Mouse (Mus musculus): ENCODE measurements around the gene Kctd15. TPM values are rescaled to one million over a fixed set of nuclear protein-coding genes. Genes with fewer than 3 reads are reported as not detected.

Gene Kctd15
- polyA plus RNA-seq, 1 experiment from 2014 or later, result 61.6 TPM

DNA sequence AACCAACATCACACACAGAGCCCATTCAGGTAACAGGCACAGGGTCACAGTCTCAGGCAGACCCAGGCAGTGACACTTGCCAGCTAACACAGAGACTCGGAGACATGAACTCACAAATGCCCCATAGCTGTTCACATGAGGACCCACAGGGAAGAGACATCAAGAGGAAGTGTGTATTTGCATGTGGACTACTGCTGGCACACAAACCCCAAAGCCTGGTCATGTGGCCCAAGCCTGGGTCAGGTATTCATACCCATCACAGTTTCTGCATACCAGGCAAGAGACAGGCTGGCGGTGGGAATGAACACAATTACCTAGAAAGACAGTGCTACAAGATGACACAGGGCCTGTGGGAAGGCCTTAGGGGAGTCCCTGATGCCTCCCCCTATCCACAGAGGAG lies 10.9 kb downstream of the Kctd15 start:
- no peak for ATAC-seq (ENCODE audit: insufficient number of reproducible peaks, insufficient read depth, low FRiP score, low TSS enrichment)
- WGBS, result 91% methylated on average over 2 of the region's 2 CpGs
- peaks cover 94% of the 10 kb centered on the region for H3K36me3 ChIP-seq
- H3K27ac ChIP-seq, result no peak overlapping the region
- H3K9me3 ChIP-seq, result no peaks in the 10 kb centered on the region
- H3K4me3 ChIP-seq, result no peak overlapping the region
- H3K4me1 ChIP-seq, result peaks cover 2% of the 10 kb centered on the region
- no peaks in the 10 kb centered on the region for H3K27me3 ChIP-seq
- H3K9ac ChIP-seq, result no peak overlapping the region
- H3K4me2 ChIP-seq (replicated peaks), result no peak overlapping the region

DNA sequence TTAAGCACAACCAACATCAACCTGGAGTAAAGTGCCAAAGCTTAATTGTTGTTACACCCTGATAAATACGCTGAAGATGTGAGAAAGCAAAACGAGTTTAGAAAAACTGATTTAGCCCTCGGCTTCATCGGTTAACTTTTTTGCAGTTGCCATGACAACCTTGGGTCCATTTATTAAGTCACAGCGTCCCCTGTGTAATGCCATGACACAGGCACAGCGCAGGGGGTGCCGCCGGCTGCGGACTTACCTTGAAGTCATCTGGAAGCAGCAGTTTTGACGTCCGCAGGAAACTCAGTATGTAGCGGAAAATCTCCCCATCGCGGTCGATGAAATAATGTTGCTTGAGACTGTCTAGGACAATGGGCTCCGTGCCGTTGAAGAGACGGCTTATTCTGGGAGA lies 11.9 kb downstream of the Kctd15 start:
- H3K27ac ChIP-seq, result no peak overlapping the region
- no peak overlapping the region for H3K4me3 ChIP-seq
- no peak overlapping the region for H3K9ac ChIP-seq
- WGBS, result 84% methylated on average over 18 of the region's 18 CpGs
- H3K27me3 ChIP-seq, result no peaks in the 10 kb centered on the region
- no peaks in the 10 kb centered on the region for H3K9me3 ChIP-seq
- no peaks in the 10 kb centered on the region for H3K4me1 ChIP-seq
- H3K36me3 ChIP-seq, result peaks cover 99% of the 10 kb centered on the region
- ATAC-seq (ENCODE audit: insufficient number of reproducible peaks, insufficient read depth, low FRiP score, low TSS enrichment), result no peak
- no peak overlapping the region for H3K4me2 ChIP-seq (replicated peaks)

DNA sequence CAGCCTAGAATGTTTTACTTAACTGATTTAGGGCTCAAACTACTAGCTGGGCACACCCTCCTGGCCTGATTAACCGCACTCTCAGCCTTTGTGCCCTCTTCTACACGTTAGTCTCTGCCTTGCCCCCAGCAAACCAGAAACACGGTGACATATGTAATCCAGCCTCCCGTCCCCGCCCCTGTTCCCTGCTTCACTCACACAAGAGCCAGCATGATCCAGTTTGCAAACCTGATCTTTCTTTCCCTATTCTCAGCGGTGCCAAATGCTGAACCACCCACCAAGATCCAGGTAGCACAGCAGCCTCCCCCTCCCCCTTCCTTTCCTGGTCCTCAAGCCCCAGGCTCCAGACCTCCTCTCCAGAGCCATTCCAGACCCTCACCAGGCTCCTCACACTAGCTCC lies 13.2 kb downstream of the Kctd15 start:
- Histone ChIP-seq H3K27ac (no peak overlapping the region), H3K27me3 (no peaks in the 10 kb centered on the region), H3K36me3 (peaks cover 99% of the 10 kb centered on the region), H3K4me2 (replicated peaks) (no peak overlapping the region), H3K4me3 (no peak overlapping the region), H3K9me3 (no peaks in the 10 kb centered on the region), H3K4me1 (no peaks in the 10 kb centered on the region), H3K9ac (no peak overlapping the region)
- 68% methylated on average over 6 of the region's 6 CpGs for WGBS
- no peak for ATAC-seq (ENCODE audit: insufficient number of reproducible peaks, insufficient read depth, low FRiP score, low TSS enrichment)

DNA sequence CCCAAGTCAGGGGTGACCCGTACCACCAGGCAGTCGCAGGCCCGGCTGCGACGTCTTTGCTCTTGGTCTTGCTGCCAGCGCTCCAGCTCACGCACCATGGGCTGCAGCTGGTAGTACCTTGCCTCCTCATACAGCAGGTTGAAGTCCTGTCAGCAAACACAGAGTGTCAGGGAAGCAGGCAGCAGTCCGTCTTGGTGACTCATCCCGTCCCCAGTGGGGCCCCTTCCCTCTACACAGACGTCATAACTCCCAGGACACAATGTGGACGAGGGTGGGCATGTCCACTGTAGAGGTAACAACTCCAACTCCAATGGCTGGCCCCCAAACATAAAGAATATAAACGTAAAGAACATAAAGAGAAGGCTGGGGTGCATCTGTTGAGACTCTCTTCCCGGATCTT lies 14.6 kb downstream of the Kctd15 start:
- 88% methylated on average over 13 of the region's 13 CpGs for WGBS
- Histone ChIP-seq H3K4me3 (no peak overlapping the region), H3K9me3 (no peaks in the 10 kb centered on the region), H3K36me3 (peaks cover 85% of the 10 kb centered on the region), H3K4me1 (no peaks in the 10 kb centered on the region), H3K9ac (no peak overlapping the region), H3K27ac (no peak overlapping the region), H3K27me3 (no peaks in the 10 kb centered on the region), H3K4me2 (replicated peaks) (no peak overlapping the region)
- no peak for ATAC-seq (ENCODE audit: insufficient number of reproducible peaks, insufficient read depth, low FRiP score, low TSS enrichment)

DNA sequence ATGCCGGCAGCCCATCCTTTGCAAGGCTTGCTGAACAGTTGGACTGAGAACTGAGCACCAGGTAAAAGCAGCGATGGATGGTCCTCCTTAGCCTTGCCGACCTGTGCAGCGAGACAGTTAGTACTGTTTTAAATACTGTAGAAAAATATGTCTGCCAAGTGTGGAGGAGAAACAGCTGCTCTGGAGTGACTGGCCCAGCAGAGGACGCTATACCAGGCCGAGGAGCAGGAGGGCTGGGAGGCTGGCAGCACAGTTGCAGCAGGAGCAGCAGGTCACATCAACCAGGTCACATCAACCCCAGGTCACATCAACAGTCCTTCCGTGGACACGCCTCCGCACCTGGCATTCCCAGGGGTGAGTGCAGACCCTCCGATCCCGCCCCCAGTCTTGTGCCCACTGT lies 16.7 kb downstream of the Kctd15 start:
- H3K4me1 ChIP-seq, result no peaks in the 10 kb centered on the region
- WGBS, result 89% methylated on average over 11 of the region's 11 CpGs
- H3K9ac ChIP-seq, result no peak overlapping the region
- no peak for ATAC-seq (ENCODE audit: insufficient number of reproducible peaks, insufficient read depth, low FRiP score, low TSS enrichment)
- no peaks in the 10 kb centered on the region for H3K27me3 ChIP-seq
- no peaks in the 10 kb centered on the region for H3K9me3 ChIP-seq
- no peak overlapping the region for H3K4me3 ChIP-seq
- peaks cover 63% of the 10 kb centered on the region for H3K36me3 ChIP-seq
- H3K27ac ChIP-seq, result no peak overlapping the region
- H3K4me2 ChIP-seq (replicated peaks), result no peak overlapping the region

DNA sequence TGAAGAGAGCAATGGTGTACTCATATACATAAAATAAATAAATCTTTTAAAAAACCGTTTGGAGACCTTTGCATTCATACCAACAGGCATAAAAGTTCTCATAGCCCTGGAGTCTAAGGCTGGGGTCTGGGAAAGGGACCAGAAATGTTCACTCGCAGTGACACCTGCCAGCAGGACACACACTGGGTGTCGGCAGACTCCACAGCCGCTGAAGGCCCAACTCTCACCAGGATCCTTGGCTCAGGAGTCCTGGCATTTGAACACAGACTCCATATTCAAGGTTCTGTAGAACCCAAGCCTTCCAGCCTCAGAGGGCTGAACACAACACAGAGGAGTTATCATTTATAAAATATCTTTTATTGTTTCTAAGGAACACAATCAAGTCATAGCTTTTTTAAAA lies 19.9 kb downstream of the Kctd15 start:
- ATAC-seq (ENCODE audit: insufficient number of reproducible peaks, insufficient read depth, low FRiP score, low TSS enrichment), result no peak
- Histone ChIP-seq H3K4me2 (replicated peaks) (no peak overlapping the region), H3K9ac (no peak overlapping the region), H3K27me3 (no peaks in the 10 kb centered on the region), H3K4me1 (no peaks in the 10 kb centered on the region), H3K27ac (no peak overlapping the region), H3K4me3 (no peak overlapping the region), H3K9me3 (no peaks in the 10 kb centered on the region), H3K36me3 (peaks cover 33% of the 10 kb centered on the region)
- WGBS, result 77% methylated on average over 4 of the region's 4 CpGs

DNA sequence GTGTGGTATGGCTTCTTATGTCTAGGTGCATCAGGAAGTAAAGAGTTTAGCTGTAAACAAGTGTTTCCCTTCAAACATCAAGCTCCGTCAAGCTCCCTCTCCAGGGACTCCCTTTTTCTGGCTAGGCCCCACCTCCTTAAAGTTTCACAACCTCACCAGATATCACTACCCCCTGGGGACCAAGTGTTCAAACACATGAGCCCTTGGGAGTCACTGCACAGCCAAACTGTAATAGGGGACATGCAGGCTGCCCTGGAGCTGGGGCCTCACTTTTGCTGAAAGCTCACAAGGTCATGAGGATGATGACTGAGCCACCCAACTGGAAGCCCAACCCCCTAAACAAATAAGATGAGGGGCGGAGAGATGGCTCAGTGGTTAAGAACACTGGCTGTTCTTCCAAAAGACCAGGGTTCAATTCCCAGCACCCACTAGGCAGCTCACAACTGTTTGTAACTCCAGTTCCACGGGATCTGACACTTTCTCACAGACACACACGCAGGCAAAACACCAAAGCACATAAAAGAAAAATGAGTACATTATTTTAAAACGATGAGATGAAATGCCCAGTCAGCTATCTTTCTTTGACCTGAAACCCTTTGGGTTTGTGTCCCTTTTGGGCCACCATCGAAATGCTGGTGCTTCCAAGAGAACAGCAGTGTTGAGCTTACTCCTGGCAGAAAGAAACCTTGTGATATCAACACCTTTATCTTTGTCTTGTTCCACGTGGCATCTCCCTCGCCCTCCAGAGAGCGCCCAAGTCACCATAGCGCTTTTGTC lies 23.4 kb downstream of the Kctd15 start:
- Histone ChIP-seq H3K4me2 (replicated peaks) (no peak overlapping the region), H3K27me3 (no peaks in the 10 kb centered on the region), H3K9me3 (no peaks in the 10 kb centered on the region), H3K27ac (no peak overlapping the region), H3K4me3 (no peak overlapping the region), H3K9ac (no peak overlapping the region), H3K36me3 (no peaks in the 10 kb centered on the region), H3K4me1 (peaks cover 18% of the 10 kb centered on the region)
- WGBS, result 85% methylated on average over 10 of the region's 10 CpGs
- ATAC-seq (ENCODE audit: insufficient number of reproducible peaks, insufficient read depth, low FRiP score, low TSS enrichment), result no peak

DNA sequence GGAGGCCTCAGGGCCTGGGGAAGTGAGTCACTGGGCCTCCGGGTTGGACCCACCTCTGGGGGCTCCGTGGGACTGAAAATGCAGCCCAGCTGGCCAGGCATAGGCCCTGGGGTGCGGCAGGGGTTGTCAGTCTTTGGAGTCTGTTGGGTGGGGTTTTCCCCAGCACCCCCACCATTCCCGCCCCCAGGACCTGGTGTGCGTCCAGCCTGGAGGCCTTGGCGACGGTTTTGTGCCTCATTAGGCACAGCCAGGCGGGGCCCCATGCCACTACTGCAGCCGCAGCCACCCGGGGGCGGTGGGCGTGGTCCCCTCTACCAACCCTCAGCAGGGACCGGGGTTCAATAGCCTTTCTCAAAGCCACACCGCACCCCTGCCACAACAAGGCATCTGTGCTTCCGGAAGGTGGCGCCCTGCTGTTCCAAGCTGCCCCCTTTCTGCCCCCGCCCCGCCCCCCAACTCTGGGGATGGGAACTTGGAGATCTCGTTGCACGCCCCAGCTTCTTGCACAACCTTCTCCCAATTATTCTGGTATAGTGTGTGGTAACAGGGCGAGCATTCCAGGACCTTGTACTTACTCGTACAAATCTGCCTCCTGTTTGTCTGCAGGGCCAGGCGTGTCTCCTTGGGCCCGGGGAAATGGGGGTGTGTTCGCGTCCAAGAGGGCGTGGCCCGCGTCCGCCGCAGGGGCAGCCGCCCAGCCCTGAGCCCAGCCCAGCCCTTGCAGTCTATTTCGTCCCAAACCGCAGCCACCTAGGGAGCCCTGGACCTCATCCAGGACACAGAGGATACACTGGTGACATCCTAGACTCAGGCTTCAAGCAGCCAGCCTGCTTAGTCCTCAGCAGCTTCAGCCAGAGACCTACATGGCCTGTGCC lies 26.1 kb downstream of the Kctd15 start:
- no peaks in the 10 kb centered on the region for H3K9me3 ChIP-seq
- no peaks in the 10 kb centered on the region for H3K27me3 ChIP-seq
- peak overlapping the region; percentile 52 for H3K9ac ChIP-seq
- H3K4me2 ChIP-seq (replicated peaks), result peak overlapping the region; percentile 66
- H3K27ac ChIP-seq, result peak overlapping the region; percentile 87
- WGBS, result under 1% methylated on average over 34 of the region's 34 CpGs
- H3K4me1 ChIP-seq, result peaks cover 18% of the 10 kb centered on the region
- no peaks in the 10 kb centered on the region for H3K36me3 ChIP-seq
- peak overlapping the region; percentile 39 for H3K4me3 ChIP-seq
- peak; percentile 88 for ATAC-seq (ENCODE audit: insufficient number of reproducible peaks, insufficient read depth, low FRiP score, low TSS enrichment)

DNA sequence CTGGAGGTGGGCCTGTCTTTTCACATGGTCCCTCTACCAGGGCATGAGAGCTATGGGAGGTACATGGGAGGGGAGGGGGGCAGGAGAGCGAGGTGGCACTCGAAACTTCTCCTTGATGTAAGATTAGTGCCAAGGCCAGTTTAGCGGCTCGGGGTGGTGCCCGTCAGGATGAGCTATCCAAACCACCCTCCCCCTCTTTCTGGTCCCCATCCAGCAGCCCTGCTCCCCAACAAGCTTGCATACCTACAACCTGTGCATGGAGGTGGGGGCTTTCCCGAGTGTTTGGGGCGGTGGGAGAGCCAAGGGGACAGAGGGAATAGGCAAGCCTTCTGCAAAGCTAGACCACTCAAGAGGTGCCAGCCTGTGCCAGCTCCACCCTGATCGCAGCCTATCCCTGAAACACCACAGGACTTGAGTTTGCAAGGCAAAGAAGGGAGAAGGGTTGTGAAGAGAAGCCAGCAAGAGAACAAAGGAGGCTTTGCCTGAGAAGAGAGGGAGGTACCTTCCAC lies 26.8 kb downstream of the Kctd15 start:
- peak overlapping the region; percentile 52 for H3K9ac ChIP-seq
- 41% methylated on average over 8 of the region's 8 CpGs for WGBS
- H3K27ac ChIP-seq, result peak overlapping the region; percentile 87
- H3K27me3 ChIP-seq, result no peaks in the 10 kb centered on the region
- H3K4me2 ChIP-seq (replicated peaks), result peak overlapping the region; percentile 66
- 0 out of 2 replicates have a peak, but pooled peaks have one; percentile 12 for ATAC-seq (ENCODE audit: insufficient number of reproducible peaks, insufficient read depth, low FRiP score, low TSS enrichment)
- H3K9me3 ChIP-seq, result no peaks in the 10 kb centered on the region
- H3K36me3 ChIP-seq, result no peaks in the 10 kb centered on the region
- peak overlapping the region; percentile 39 for H3K4me3 ChIP-seq
- H3K4me1 ChIP-seq, result peaks cover 18% of the 10 kb centered on the region

DNA sequence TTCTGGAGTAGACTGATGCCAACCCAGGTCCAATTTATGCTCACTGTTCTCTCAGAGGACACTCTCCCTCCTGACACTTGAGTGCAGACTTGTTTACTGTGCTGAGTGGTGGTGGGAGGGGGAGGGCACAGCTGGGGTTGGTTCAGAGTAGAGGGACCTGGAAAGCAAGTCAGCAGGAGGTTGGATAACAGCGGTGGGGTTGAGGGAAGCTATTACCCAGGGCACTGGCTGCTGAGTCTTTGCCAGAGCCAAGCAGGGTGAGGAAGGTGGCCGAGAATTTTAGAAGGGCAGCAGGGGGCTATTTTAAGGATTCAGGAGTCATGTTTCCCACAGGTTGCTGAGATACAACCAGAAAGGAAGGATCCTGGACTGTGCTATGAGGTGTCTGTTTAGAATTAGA lies 36.1 kb downstream of the Kctd15 start:
- Histone ChIP-seq H3K36me3 (no peaks in the 10 kb centered on the region), H3K27ac (no peak overlapping the region), H3K4me1 (no peaks in the 10 kb centered on the region), H3K9me3 (peaks cover 5% of the 10 kb centered on the region; the same call in 1 of the 2 replicates), H3K9ac (no peak overlapping the region), H3K4me3 (no peak overlapping the region), H3K27me3 (no peaks in the 10 kb centered on the region), H3K4me2 (replicated peaks) (no peak overlapping the region)
- ATAC-seq (ENCODE audit: insufficient number of reproducible peaks, insufficient read depth, low FRiP score, low TSS enrichment), result no peak
- 20% methylated on average over 2 of the region's 2 CpGs for WGBS

DNA sequence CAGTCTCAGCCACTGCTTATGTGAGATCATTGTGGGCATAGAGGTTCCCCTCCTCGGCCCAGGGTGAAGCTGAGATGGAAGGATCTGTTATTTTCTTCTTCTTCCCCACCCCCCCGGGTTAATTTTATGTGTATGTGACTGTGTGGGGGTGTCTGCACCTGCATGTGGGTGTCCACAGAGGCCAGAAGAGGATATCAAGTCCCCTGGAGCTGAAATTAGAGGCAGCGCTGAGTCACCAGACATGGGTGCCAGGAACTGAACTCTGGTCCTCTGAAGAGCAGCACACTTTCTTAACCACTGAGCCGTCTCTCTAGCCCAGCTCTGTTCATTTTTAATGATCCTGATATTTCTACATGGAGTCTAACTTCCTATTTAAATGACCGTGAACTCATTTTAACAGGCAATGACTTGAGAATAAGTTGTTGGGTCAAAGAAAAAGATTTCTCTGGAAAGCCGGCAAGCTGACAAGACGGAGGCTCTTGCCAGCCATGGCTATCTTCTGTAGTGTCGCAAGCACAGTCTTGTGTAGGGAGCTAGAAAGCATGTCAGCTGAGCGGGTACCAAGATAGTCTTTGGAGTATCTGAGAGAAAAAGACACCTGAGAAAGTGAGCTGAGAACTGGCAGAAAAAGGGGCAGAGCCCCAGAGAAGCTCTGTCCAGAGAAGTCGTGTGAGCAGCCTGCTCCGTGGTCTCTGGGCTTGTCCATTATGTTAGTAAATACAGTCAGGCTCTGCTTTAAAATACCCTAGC lies 38.2 kb downstream of the Kctd15 start:
- no peak for ATAC-seq (ENCODE audit: insufficient number of reproducible peaks, insufficient read depth, low FRiP score, low TSS enrichment)

More for the DNA sequence above, 38.2 kb downstream of the Kctd15 start:
- Histone ChIP-seq H3K36me3 (no peaks in the 10 kb centered on the region), H3K9ac (no peak overlapping the region), H3K27me3 (no peaks in the 10 kb centered on the region), H3K4me2 (replicated peaks) (no peak overlapping the region), H3K4me3 (no peak overlapping the region), H3K27ac (no peak overlapping the region), H3K4me1 (peaks cover 4% of the 10 kb centered on the region; the same call in 1 of the 2 replicates), H3K9me3 (peaks cover 5% of the 10 kb centered on the region; the same call in 1 of the 2 replicates)
- 84% methylated on average over 11 of the region's 11 CpGs for WGBS

All from embryonic facial prominence, embryonic 12.5 days (tissue).